ENCODE assay signal across 8 mouse cellular contexts in the genomic region with DNA sequence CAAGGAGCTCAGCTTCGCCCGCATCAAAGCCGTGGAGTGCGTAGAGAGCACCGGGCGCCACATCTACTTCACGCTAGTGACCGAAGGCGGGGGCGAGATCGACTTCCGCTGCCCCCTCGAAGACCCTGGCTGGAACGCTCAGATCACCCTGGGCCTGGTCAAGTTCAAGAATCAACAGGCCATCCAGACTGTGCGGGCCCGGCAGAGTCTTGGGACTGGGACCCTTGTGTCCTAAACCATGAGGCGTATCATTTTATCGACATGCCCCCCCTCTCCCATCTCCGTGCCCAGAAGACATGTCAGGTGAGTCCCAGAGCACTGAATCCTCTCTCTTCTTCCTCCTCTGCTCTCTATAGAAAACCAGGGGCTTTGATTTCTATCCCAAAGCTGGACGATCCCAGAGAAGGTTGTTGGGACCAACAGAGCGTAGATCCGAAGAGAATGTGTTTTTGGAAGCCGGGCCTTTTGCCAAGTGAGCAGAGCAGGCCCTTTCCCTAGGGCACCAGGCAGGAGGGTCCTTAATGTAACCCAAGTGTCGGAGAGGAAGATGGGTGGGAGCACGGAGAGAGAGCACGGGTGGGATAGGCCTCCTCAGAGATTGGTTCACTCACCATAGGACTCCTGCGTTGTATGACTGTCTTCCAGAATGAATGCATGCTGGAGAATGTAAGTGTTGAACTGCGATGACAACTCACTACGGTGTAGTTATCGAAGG. TPM values are rescaled to one million over a fixed set of nuclear protein-coding genes. Genes with fewer than 3 reads are reported as not detected.
A peak's percentile ranks its signal among the peaks of the same experiment; 100 is the strongest.
DNase-seq lines count a peak whose midpoint lies in the region; ATAC-seq lines count a peak whose summit lies in the region.
"Had no signal": no experiment of that assay in that cellular context is flagged by ENCODE, and none has a peak within 500 bp of the region (broad histone marks: within the 10 kb centered on the region; RNA-seq: fewer than 3 reads in every experiment).

No protein-coding gene starts in this region.

- peak overlapping the region; percentile 79 for H3K9ac ChIP-seq in forebrain, embryonic 12.5 days
- peak overlapping the region; percentile 73 for H3K9ac ChIP-seq in limb, embryonic 15.5 days
- peak overlapping the region; percentile 90 for H3K9ac ChIP-seq in stomach, embryonic 14.5 days (replicated peaks; ENCODE audit: low read depth, low read length)

- peak overlapping the region; percentile 97 for H3K4me3 ChIP-seq in megakaryocyte, embryonic 14.5 days (replicated peaks)
- H3K4me3 ChIP-seq in forebrain, embryonic 12.5 days (replicated peaks): peak overlapping the region; percentile 60
- peak overlapping the region; percentile 59 for H3K4me3 ChIP-seq in limb, embryonic 15.5 days
- peak overlapping the region; percentile 78 for H3K4me3 ChIP-seq in stomach, embryonic 14.5 days (ENCODE audit: low read depth, low read length)

- peaks cover 18% of the 10 kb centered on the region for H3K27me3 ChIP-seq in megakaryocyte, embryonic 14.5 days (replicated peaks)
- peaks cover 26% of the 10 kb centered on the region for H3K27me3 ChIP-seq in forebrain, embryonic 12.5 days
- H3K27me3 ChIP-seq in limb, embryonic 15.5 days: no peaks in the 10 kb centered on the region
- H3K27me3 ChIP-seq in stomach, embryonic 14.5 days (ENCODE audit: control insufficient read depth, insufficient read depth, low read length): no peaks in the 10 kb centered on the region

- H3K27ac ChIP-seq in forebrain, embryonic 12.5 days: peak overlapping the region; percentile 68
- H3K27ac ChIP-seq in limb, embryonic 15.5 days: peak overlapping the region; percentile 91
- H3K27ac ChIP-seq in stomach, embryonic 14.5 days (ENCODE audit: low read length): peak overlapping the region; percentile 92

- ATAC-seq in megakaryocyte, adult 5-6 weeks (ENCODE audit: poor library complexity, severe bottlenecking): no peak
- peak; percentile 34 for ATAC-seq in forebrain, embryonic 12.5 days (ENCODE audit: low FRiP score)
- no peak for ATAC-seq in limb, embryonic 15.5 days (ENCODE audit: insufficient number of reproducible peaks, low FRiP score, low TSS enrichment, low read depth)
- ATAC-seq in stomach, embryonic 14.5 days (ENCODE audit: insufficient number of reproducible peaks, insufficient read depth, low FRiP score, low read depth): 0 out of 2 replicates have a peak, but pooled peaks have one; percentile 5

- no peak for DNase-seq in MN1 (ENCODE audit: low spot score)
- no peak for DNase-seq in urinary bladder, postnatal 4 days (ENCODE audit: low spot score in 2 of 2)

- peaks cover 88% of the 10 kb centered on the region for H3K4me1 ChIP-seq in megakaryocyte, embryonic 14.5 days
- peaks cover 23% of the 10 kb centered on the region for H3K4me1 ChIP-seq in forebrain, embryonic 12.5 days
- H3K4me1 ChIP-seq in limb, embryonic 15.5 days: peaks cover 69% of the 10 kb centered on the region
- peaks cover 28% of the 10 kb centered on the region; the same call in 1 of the 2 replicates for H3K4me1 ChIP-seq in stomach, embryonic 14.5 days (ENCODE audit: control insufficient read depth, insufficient read depth, low read length)

- WGBS in forebrain, embryonic 12.5 days: 33% methylated on average over 30 of the region's 30 CpGs
- WGBS in limb, embryonic 15.5 days: 13% methylated on average over 30 of the region's 30 CpGs
- 14% methylated on average over 30 of the region's 30 CpGs for WGBS in stomach, embryonic 14.5 days

- peak overlapping the region; percentile 93 for H3K4me2 ChIP-seq in forebrain, embryonic 12.5 days
- peak overlapping the region; percentile 78 for H3K4me2 ChIP-seq in limb, embryonic 15.5 days
- peak overlapping the region; percentile 81 for H3K4me2 ChIP-seq in stomach, embryonic 14.5 days (replicated peaks; ENCODE audit: low read depth, low read length)

- H3K9me3 ChIP-seq in megakaryocyte, embryonic 14.5 days: no peaks in the 10 kb centered on the region
- no peaks in the 10 kb centered on the region for H3K9me3 ChIP-seq in forebrain, embryonic 12.5 days
- H3K9me3 ChIP-seq in limb, embryonic 15.5 days: no peaks in the 10 kb centered on the region
- H3K9me3 ChIP-seq in stomach, embryonic 14.5 days (ENCODE audit: control insufficient read depth, low read depth, low read length): no peaks in the 10 kb centered on the region

- peaks cover 45% of the 10 kb centered on the region for H3K36me3 ChIP-seq in megakaryocyte, embryonic 14.5 days (replicated peaks; ENCODE audit: low read length)
- H3K36me3 ChIP-seq in forebrain, embryonic 12.5 days (replicated peaks): no peaks in the 10 kb centered on the region
- H3K36me3 ChIP-seq in limb, embryonic 15.5 days: peaks cover 25% of the 10 kb centered on the region
- peaks cover 14% of the 10 kb centered on the region for H3K36me3 ChIP-seq in stomach, embryonic 14.5 days (ENCODE audit: control insufficient read depth, insufficient read depth, low read length)

RNA-seq across cellular contexts. Expression of gene Phlda3, which starts 0.8 kb away (rescaled TPM):
- 104 and 232 TPM in 2 replicates for polyA plus RNA-seq in megakaryocyte, embryonic 14.5 days (2012; ENCODE audit: insufficient read depth, low replicate concordance)
- total RNA-seq in megakaryocyte, adult 5-6 weeks (2015): 0.75 TPM in 1 of 2 replicates, not detected in the other
- 0.22 and 1.2 TPM in 2 replicates for total RNA-seq in megakaryocyte, adult 5-6 weeks (2017)
- 14.8 and 16.9 TPM in 2 replicates for polyA plus RNA-seq in forebrain, embryonic 12.5 days (2016; fragmentation: Nextera tagmentation; extraction: Ambion mirVana)
- polyA plus RNA-seq in limb, embryonic 15.5 days (2015; fragmentation: Nextera tagmentation; extraction: Ambion mirVana): 96.2 and 105 TPM in 2 replicates
- polyA plus RNA-seq in stomach, embryonic 14.5 days (2014; fragmentation: Nextera tagmentation; extraction: Ambion mirVana): 82.1 and 86.8 TPM in 2 replicates

RNA-seq across cellular contexts. Expression of gene Tnni1, which starts 12.5 kb away (rescaled TPM):
- polyA plus RNA-seq in megakaryocyte, embryonic 14.5 days (2012; ENCODE audit: insufficient read depth, low replicate concordance): 0.82 TPM in 1 of 2 replicates, not detected in the other
- 0.36 and 0.45 TPM in 2 replicates for total RNA-seq in megakaryocyte, adult 5-6 weeks (2015)
- total RNA-seq in megakaryocyte, adult 5-6 weeks (2017): not detected in 2 replicates
- 0.85 and 1.4 TPM in 2 replicates for polyA plus RNA-seq in forebrain, embryonic 12.5 days (2016; fragmentation: Nextera tagmentation; extraction: Ambion mirVana)
- polyA plus RNA-seq in limb, embryonic 15.5 days (2015; fragmentation: Nextera tagmentation; extraction: Ambion mirVana): 231 and 577 TPM in 2 replicates
- 1.9 and 3.2 TPM in 2 replicates for polyA plus RNA-seq in stomach, embryonic 14.5 days (2014; fragmentation: Nextera tagmentation; extraction: Ambion mirVana)
- total RNA-seq: neutrophil, adult 5-6 weeks had no signal

RNA-seq across cellular contexts. Expression of gene Csrp1, which starts 46.9 kb away (rescaled TPM):
- 55.5 and 121 TPM in 2 replicates for polyA plus RNA-seq in megakaryocyte, embryonic 14.5 days (2012; ENCODE audit: insufficient read depth, low replicate concordance)
- total RNA-seq in megakaryocyte, adult 5-6 weeks (2015): 86.2 and 87.6 TPM in 2 replicates
- 99.9 and 100 TPM in 2 replicates for total RNA-seq in megakaryocyte, adult 5-6 weeks (2017)
- 31.6 and 33.9 TPM in 2 replicates for polyA plus RNA-seq in forebrain, embryonic 12.5 days (2016; fragmentation: Nextera tagmentation; extraction: Ambion mirVana)
- 89.7 and 104 TPM in 2 replicates for polyA plus RNA-seq in limb, embryonic 15.5 days (2015; fragmentation: Nextera tagmentation; extraction: Ambion mirVana)
- polyA plus RNA-seq in stomach, embryonic 14.5 days (2014; fragmentation: Nextera tagmentation; extraction: Ambion mirVana): 232 and 265 TPM in 2 replicates

RNA-seq across cellular contexts. Expression of gene Lad1, which starts 51.6 kb away (rescaled TPM):
- 0.07 TPM in 1 of 2 replicates, not detected in the other for polyA plus RNA-seq in megakaryocyte, embryonic 14.5 days (2012; ENCODE audit: insufficient read depth, low replicate concordance)
- total RNA-seq in megakaryocyte, adult 5-6 weeks (2015): not detected in 2 replicates
- total RNA-seq in megakaryocyte, adult 5-6 weeks (2017): not detected in 2 replicates
- polyA plus RNA-seq in forebrain, embryonic 12.5 days (2016; fragmentation: Nextera tagmentation; extraction: Ambion mirVana): 0.84 and 0.87 TPM in 2 replicates
- 63.8 and 67.8 TPM in 2 replicates for polyA plus RNA-seq in limb, embryonic 15.5 days (2015; fragmentation: Nextera tagmentation; extraction: Ambion mirVana)
- polyA plus RNA-seq in stomach, embryonic 14.5 days (2014; fragmentation: Nextera tagmentation; extraction: Ambion mirVana): 58.2 and 60.5 TPM in 2 replicates

Comparison
In these comparisons a context has a peak if more than half of its experiments do, and no peak if none do; other contexts are left out.
1. ATAC-seq: peak in forebrain, embryonic 12.5 days (single experiment) and stomach, embryonic 14.5 days (single experiment); none in megakaryocyte, adult 5-6 weeks (single experiment) and limb, embryonic 15.5 days (single experiment).
2. RNA of gene Tnni1, which starts 12.5 kb away (polyA plus RNA-seq): 231 to 577 TPM in limb, embryonic 15.5 days; 1.9 to 3.2 TPM in stomach, embryonic 14.5 days, 0.85 to 1.4 TPM in forebrain, embryonic 12.5 days and 0.82 TPM in megakaryocyte, embryonic 14.5 days; every median in the first group is over 10 times any median in the second.
3. Peak in every context shown above with its lines, with median percentiles within 50 percentile points of each other: H3K4me3 ChIP-seq, H3K27ac ChIP-seq, H3K4me2 ChIP-seq and H3K9ac ChIP-seq.